Mouse (Mus musculus) midbrain, embryonic 13.5 days (tissue): ENCODE data around the gene Cobl. TPM values are rescaled to one million over a fixed set of nuclear protein-coding genes. Genes with fewer than 3 reads are reported as not detected.

ENCODE experiments used
- ATAC-seq: fragments of 200-750 bp; cut with Nextera tagmentation; 2 replicates; pipeline ENCODE4 v1.8.0; 2017; ENCODE audit warnings: mild to moderate bottlenecking, moderate TSS enrichment, moderate library complexity
- H3K27ac ChIP-seq: fragments of 300-500 bp; sonication (generic); 2 replicates; pipeline ENCODE4 v1.5.1; 2015; ENCODE audit warnings: inconsistent platforms, mild to moderate bottlenecking, moderate library complexity
- H3K27me3 ChIP-seq: fragments of 300-500 bp; sonication (generic); 2 replicates; pipeline ENCODE4 v1.6.1; 2015; ENCODE audit warnings: mild to moderate bottlenecking, inconsistent platforms
- H3K36me3 ChIP-seq: fragments of 300-500 bp; sonication (generic); 2 replicates; pipeline ENCODE4 v1.6.1; 2015; ENCODE audit warnings: mild to moderate bottlenecking, inconsistent platforms
- H3K4me1 ChIP-seq: fragments of 300-500 bp; sonication (generic); replicated peaks from 2 replicates; pipeline ENCODE4 v1.6.1; 2015; ENCODE audit warnings: inconsistent platforms
- H3K4me2 ChIP-seq: fragments of 300-500 bp; sonication (generic); replicated peaks from 2 replicates; pipeline ENCODE4 v1.6.1; 2015; ENCODE audit warnings: moderate library complexity, mild to moderate bottlenecking, inconsistent platforms
- H3K4me3 ChIP-seq: fragments of 300-500 bp; sonication (generic); replicated peaks from 2 replicates; pipeline ENCODE4 v1.5.1; 2015; ENCODE audit warnings: mild to moderate bottlenecking, inconsistent platforms
- H3K9ac ChIP-seq: fragments of 300-500 bp; sonication (generic); replicated peaks from 2 replicates; pipeline ENCODE4 v1.6.1; 2015; ENCODE audit warnings: mild to moderate bottlenecking, inconsistent platforms
- H3K9me3 ChIP-seq: fragments of 300-500 bp; sonication (generic); 2 replicates; pipeline ENCODE4 v1.6.1; 2016; ENCODE audit warnings: mild to moderate bottlenecking, inconsistent platforms
- WGBS: fragments of 180-500 bp; shearing (Covaris S2); methylation state at CpG from one replicate; pipeline ENCODE4 v1.1.7; 2015; 5-methylcytosine and 5-hydroxymethylcytosine counted together
- polyA plus RNA-seq: library from polyadenylated mRNA; unstranded; fragments of >200 nt; fragmentation: Nextera tagmentation; extraction: Ambion mirVana; gene quantifications from 2 replicates; pipeline ENCODE4 v1.2.1, GENCODE M21; 2015

Cobl gene
- 6.4 and 6.8 TPM in 2 replicates for polyA plus RNA-seq

GRCm38 (mm10) chr11:12464181-12465162 is at the start of gene Cobl:
Gene Cobl (minus strand): TSS chr11:12464960.
- ATAC-seq: peak; percentile 84
- Histone ChIP-seq H3K27ac (no peak within 1 kb of the TSS), H3K9ac (peak within 1 kb of the TSS; percentile 78), H3K36me3 (no peaks in the 10 kb centered on the region), H3K4me2 (peak within 1 kb of the TSS; percentile 94), H3K4me3 (peak within 1 kb of the TSS; percentile 69), H3K4me1 (peaks cover 9% of the 10 kb centered on the region), H3K9me3 (no peaks in the 10 kb centered on the region), H3K27me3 (peaks cover 27% of the 10 kb centered on the region)
- WGBS: under 1% methylated on average over 83 of the region's 89 CpGs

- Histone ChIP-seq H3K27ac (no peak overlapping the region), H3K4me3 (no peak overlapping the region), H3K27me3 (no peaks in the 10 kb centered on the region), H3K4me2 (no peak overlapping the region), H3K9ac (no peak overlapping the region), H3K36me3 (no peaks in the 10 kb centered on the region), H3K9me3 (no peaks in the 10 kb centered on the region), H3K4me1 (no peaks in the 10 kb centered on the region)
- ATAC-seq: no peak
- 66% methylated on average over 5 of the region's 5 CpGs for WGBS
Observed at GRCm38 (mm10) chr11:12513796-12514195, 49.0 kb upstream of the Cobl start.

- WGBS: 94% methylated on average over 6 of the region's 6 CpGs
- Histone ChIP-seq H3K9me3 (no peaks in the 10 kb centered on the region), H3K9ac (no peak overlapping the region), H3K4me2 (no peak overlapping the region), H3K4me1 (no peaks in the 10 kb centered on the region), H3K4me3 (no peak overlapping the region), H3K27me3 (no peaks in the 10 kb centered on the region), H3K27ac (no peak overlapping the region), H3K36me3 (no peaks in the 10 kb centered on the region)
- no peak for ATAC-seq
Observed at GRCm38 (mm10) chr11:12506371-12506890, 41.7 kb upstream of the Cobl start.

GRCm38 (mm10) chr11:12503756-12504155 is 39.0 kb upstream of the Cobl start:
- no peaks in the 10 kb centered on the region for H3K9me3 ChIP-seq
- WGBS: 90% methylated on average over 4 of the region's 4 CpGs
- no peak for ATAC-seq
- H3K4me2 ChIP-seq: no peak overlapping the region
- no peak overlapping the region for H3K4me3 ChIP-seq
- H3K27ac ChIP-seq: no peak overlapping the region
- H3K27me3 ChIP-seq: no peaks in the 10 kb centered on the region
- H3K36me3 ChIP-seq: no peaks in the 10 kb centered on the region
- no peaks in the 10 kb centered on the region for H3K4me1 ChIP-seq
- H3K9ac ChIP-seq: no peak overlapping the region

GRCm38 (mm10) chr11:12501721-12502120 is 37.0 kb upstream of the Cobl start:
- no peak overlapping the region for H3K9ac ChIP-seq
- H3K36me3 ChIP-seq: no peaks in the 10 kb centered on the region
- no peaks in the 10 kb centered on the region for H3K4me1 ChIP-seq
- no peak for ATAC-seq
- no peaks in the 10 kb centered on the region for H3K27me3 ChIP-seq
- WGBS: 88% methylated on average over 3 of the region's 3 CpGs
- no peaks in the 10 kb centered on the region for H3K9me3 ChIP-seq
- H3K4me3 ChIP-seq: no peak overlapping the region
- no peak overlapping the region for H3K4me2 ChIP-seq
- no peak overlapping the region for H3K27ac ChIP-seq

GRCm38 (mm10) chr11:12493791-12494190 is 29.0 kb upstream of the Cobl start:
- no peak for ATAC-seq
- Histone ChIP-seq H3K27me3 (no peaks in the 10 kb centered on the region), H3K36me3 (no peaks in the 10 kb centered on the region), H3K4me3 (no peak overlapping the region), H3K4me2 (no peak overlapping the region), H3K4me1 (no peaks in the 10 kb centered on the region), H3K9ac (no peak overlapping the region), H3K27ac (no peak overlapping the region), H3K9me3 (no peaks in the 10 kb centered on the region)

GRCm38 (mm10) chr11:12479856-12480403 is 15.2 kb upstream of the Cobl start:
- no peaks in the 10 kb centered on the region for H3K9me3 ChIP-seq
- no peak overlapping the region for H3K4me3 ChIP-seq
- 92% methylated on average over 3 of the region's 3 CpGs for WGBS
- ATAC-seq: no peak
- H3K36me3 ChIP-seq: no peaks in the 10 kb centered on the region
- H3K27me3 ChIP-seq: no peaks in the 10 kb centered on the region
- H3K4me1 ChIP-seq: no peaks in the 10 kb centered on the region
- no peak overlapping the region for H3K9ac ChIP-seq
- no peak overlapping the region for H3K27ac ChIP-seq
- H3K4me2 ChIP-seq: no peak overlapping the region

GRCm38 (mm10) chr11:12474299-12474935 is 9.7 kb upstream of the Cobl start:
- Histone ChIP-seq H3K9ac (no peak overlapping the region), H3K36me3 (no peaks in the 10 kb centered on the region), H3K4me2 (no peak overlapping the region), H3K27ac (no peak overlapping the region), H3K4me1 (no peaks in the 10 kb centered on the region), H3K9me3 (no peaks in the 10 kb centered on the region), H3K4me3 (no peak overlapping the region), H3K27me3 (no peaks in the 10 kb centered on the region)
- WGBS: 87% methylated on average over 5 of the region's 5 CpGs
- no peak for ATAC-seq

- H3K4me2 ChIP-seq: no peak overlapping the region
- H3K27ac ChIP-seq: no peak overlapping the region
- WGBS: 83% methylated on average over 5 of the region's 5 CpGs
- no peak for ATAC-seq
- no peaks in the 10 kb centered on the region for H3K4me1 ChIP-seq
- no peaks in the 10 kb centered on the region for H3K27me3 ChIP-seq
- no peaks in the 10 kb centered on the region for H3K9me3 ChIP-seq
- H3K36me3 ChIP-seq: no peaks in the 10 kb centered on the region
- H3K4me3 ChIP-seq: no peak overlapping the region
- no peak overlapping the region for H3K9ac ChIP-seq
Observed at GRCm38 (mm10) chr11:12473625-12474298, 9.0 kb upstream of the Cobl start.

- H3K27me3 ChIP-seq: peaks cover 19% of the 10 kb centered on the region
- no peak for ATAC-seq
- no peak overlapping the region for H3K4me2 ChIP-seq
- 81% methylated on average over 1 of the region's 1 CpGs for WGBS
- H3K4me3 ChIP-seq: no peak overlapping the region
- no peaks in the 10 kb centered on the region for H3K36me3 ChIP-seq
- no peaks in the 10 kb centered on the region for H3K9me3 ChIP-seq
- no peak overlapping the region for H3K9ac ChIP-seq
- H3K4me1 ChIP-seq: no peaks in the 10 kb centered on the region
- no peak overlapping the region for H3K27ac ChIP-seq
Observed at GRCm38 (mm10) chr11:12469638-12470037, 4.9 kb upstream of the Cobl start.

GRCm38 (mm10) chr11:12468661-12469060 is 3.9 kb upstream of the Cobl start:
- no peak overlapping the region for H3K27ac ChIP-seq
- H3K4me1 ChIP-seq: peaks cover 7% of the 10 kb centered on the region
- H3K36me3 ChIP-seq: no peaks in the 10 kb centered on the region
- no peak for ATAC-seq
- no peak overlapping the region for H3K4me2 ChIP-seq
- no peak overlapping the region for H3K4me3 ChIP-seq
- 89% methylated on average over 2 of the region's 2 CpGs for WGBS
- H3K9me3 ChIP-seq: no peaks in the 10 kb centered on the region
- H3K27me3 ChIP-seq: peaks cover 25% of the 10 kb centered on the region
- no peak overlapping the region for H3K9ac ChIP-seq
